Mouse (Mus musculus) brain, embryonic 18.5 days (tissue): ENCODE data around the gene Tsfm.
A peak's percentile ranks its signal among the peaks of the same experiment; 100 is the strongest.
"Not testable (repeated sequence)": the region's sequence is repeated elsewhere in the genome, so short reads cannot be mapped to it uniquely, and the experiment has no call there.

Experiments
- DNase-seq: peaks from one replicate; pipeline ENCODE4 v3.0.0-alpha.2; 2012; ENCODE audit warnings: low read depth, low spot score

Gene Tsfm

DNA sequence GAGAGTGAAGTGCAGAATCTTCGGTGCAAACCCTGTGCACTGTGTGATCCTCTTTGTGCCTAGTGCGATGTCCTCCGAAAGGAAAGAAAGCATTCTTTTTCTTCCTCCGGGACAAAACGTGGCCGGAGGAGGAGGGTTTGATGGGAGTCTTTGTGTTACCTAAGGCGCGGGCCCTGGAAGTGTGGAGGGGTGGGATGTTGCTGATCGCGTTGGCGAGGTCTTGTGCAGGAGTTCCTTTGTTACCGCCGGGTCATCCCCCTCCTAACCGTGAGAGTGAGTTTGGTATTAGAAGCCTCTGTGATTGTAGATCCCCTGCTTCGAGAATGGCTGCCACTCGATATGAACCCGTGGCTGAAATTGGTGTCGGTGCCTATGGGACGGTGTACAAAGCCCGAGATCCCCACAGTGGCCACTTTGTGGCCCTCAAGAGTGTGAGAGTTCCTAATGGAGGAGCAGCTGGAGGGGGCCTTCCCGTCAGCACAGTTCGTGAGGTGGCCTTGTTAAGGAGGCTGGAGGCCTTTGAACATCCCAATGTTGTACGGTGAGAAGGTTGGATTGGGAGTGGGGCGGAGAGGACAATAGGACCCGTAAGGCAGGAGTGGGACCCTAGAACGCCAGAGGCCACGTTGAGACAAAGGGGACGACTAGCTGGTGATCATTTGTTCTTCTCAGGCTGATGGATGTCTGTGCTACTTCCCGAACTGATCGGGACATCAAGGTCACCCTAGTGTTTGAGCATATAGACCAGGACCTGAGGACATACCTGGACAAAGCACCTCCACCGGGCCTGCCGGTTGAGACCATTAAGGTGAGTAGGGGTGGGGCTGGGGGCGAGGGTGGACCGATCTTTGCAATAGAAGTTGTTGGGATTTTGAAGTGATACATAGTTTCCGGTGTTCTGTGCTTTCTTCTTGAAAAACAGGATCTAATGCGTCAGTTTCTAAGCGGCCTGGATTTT, 33.6 kb upstream of the Tsfm start:
- no peak for DNase-seq

DNA sequence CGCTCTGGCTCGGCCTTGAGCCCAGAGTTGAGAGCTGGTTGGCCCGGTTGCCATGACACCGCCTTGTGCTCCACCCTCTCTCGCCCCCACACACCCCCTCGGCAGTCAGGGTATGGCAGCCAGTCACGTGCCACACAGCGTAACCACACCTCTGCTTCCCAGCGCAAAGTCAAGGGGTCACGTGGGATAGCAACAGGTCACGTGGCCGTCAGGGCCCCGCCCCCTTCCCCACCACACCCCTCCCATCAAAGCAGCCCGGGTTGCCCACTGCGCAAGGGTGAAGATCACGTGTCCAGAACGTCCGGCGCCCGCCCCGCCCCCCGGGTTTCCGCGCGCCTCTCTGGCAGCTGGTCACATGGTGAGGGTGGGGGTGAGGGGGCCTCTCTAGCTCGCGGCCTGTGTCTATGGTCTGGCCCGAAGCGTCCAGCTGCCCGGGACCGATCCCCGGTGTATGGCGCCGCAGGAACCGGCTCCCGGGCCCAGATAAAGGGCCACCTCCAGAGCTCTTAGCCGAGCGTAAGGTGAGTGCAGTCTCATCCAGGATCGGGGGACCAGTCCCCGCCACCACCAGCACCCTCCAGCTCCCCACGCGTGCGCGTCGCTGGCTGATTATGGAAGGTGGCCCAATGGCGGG, 32.7 kb upstream of the Tsfm start, which contains the start of gene Cdk4:
TSS of gene Cdk4 (plus strand) at position 296 of the 634 bp plus-strand sequence.
- peak; percentile 97 for DNase-seq

DNA sequence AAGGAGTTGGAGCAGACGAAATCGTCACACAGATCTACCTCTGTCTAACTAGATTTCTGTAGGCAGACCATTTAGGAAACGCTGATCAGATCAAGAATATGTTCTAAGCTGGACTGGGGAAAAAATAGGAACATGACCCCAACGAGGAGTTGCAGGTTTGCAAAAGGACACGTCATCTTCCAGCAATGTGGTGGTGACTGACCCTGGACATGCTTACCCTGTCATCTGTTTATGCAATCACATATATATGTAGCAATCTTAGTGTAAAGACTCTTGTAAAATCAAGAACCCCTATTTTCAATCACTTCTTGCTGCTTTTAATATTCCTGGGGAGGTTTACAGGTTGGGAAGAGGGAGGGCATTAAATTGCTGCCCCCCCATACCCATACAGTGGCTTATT, 31.9 kb upstream of the Tsfm start:
- no peak for DNase-seq

DNA sequence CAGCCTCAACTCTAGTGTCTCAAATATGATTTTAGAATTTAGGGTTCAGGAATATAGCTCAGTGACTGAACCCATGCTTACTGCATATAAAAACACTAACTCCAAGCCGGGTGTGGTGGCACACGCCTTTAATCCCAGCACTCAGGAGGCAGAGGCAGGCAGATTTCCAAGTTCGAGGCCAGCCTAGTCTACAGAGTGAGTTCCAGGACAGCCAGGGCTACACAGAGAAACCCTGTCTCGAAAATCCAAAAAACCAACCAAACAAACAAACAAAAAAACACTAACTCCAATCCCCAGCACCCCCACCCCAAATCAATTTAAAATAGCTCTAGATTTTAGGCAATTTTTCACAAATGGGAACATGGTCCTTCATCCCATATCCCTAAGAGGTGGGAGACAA, 31.5 kb upstream of the Tsfm start:
- DNase-seq = not testable (repeated sequence)

DNA sequence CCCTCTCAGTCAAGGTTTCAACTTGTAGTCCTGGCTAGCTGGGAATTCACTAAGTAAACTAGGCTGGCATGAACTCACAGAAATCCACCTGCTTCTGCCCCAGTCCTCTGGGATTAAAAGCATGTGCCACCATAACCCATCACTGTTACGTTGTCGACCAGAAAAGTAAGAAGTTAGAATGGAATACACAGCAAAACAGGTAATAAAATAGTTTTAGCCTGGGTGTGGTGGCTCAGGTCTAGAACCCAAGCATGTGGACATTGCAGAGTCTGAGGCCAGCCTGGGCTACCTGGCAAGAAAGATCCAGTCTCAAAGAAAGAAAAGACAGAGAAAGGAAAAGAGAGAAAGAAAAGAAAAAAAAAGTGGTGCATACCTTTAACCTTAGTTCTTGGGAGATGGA, 30.9 kb upstream of the Tsfm start:
- no peak for DNase-seq

DNA sequence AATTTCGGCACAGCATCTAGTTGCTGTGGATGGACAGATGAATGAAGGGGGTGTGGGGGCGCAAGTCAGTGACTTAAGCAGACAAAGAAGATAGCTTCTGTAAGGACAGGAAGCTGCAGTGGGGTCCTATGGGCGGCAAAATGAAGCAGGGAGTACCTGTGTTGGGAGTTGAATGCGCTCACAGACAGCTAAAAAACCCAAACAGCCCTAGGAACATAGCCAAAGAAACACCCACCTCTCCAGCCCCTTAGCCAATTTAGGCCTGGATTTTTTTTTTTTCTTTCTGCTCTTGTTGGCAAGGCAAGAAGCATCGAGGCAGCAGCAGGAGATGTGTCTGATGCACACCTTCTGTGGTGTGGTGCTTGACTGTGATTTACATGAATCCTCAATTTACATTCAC, 30.4 kb upstream of the Tsfm start:
- no peak for DNase-seq

DNA sequence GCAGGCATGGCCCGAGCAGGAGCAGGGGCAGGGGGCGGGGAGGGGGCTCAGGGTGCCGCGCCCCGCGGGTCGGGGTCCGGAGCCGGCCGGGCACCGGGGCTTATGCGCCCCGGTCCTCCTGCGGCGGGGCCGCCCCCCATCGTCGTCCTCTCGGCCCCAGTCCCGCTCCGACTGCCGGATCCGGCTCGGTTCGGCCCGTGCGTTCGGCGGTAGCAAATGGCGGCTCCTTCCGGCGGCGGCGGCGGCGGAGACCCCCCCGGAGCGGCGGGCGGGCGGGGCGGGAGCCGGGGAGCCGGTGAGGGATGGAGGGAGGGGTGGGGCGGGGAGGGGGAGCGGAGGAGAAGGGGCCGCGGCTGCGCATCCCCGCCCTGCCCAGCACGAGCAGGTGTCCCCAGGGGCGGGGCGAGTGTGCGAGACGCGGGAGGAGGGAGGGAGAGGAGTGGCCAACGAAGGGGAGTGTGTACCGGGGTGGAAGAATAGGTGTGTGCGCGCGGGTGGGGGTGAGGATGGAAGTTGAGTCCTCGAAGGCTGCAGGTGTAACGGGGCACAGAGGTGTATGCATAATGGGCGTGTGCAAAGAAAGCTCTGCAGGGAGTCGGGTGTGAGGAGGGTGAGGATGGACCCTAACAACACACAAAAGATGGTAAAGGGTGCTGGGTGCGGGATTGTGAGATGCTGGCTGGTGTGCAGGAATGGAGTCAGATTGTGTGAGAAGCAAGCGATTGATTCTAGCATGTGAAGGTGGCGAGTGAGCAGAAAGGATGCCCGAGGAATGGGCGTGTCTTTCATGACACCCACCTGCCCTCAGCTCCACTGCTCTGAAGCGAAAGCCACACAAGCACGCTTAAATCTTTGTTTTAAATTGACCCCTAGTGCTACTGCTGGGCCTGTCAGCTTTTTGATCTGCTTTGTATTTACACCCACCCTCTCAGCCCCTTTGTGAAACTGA, 29.6 kb upstream of the Tsfm start, which contains the start of gene March9:
TSS of gene March9 (minus strand) at position 217 of the 949 bp plus-strand sequence.
- DNase-seq = peak; percentile 86

DNA sequence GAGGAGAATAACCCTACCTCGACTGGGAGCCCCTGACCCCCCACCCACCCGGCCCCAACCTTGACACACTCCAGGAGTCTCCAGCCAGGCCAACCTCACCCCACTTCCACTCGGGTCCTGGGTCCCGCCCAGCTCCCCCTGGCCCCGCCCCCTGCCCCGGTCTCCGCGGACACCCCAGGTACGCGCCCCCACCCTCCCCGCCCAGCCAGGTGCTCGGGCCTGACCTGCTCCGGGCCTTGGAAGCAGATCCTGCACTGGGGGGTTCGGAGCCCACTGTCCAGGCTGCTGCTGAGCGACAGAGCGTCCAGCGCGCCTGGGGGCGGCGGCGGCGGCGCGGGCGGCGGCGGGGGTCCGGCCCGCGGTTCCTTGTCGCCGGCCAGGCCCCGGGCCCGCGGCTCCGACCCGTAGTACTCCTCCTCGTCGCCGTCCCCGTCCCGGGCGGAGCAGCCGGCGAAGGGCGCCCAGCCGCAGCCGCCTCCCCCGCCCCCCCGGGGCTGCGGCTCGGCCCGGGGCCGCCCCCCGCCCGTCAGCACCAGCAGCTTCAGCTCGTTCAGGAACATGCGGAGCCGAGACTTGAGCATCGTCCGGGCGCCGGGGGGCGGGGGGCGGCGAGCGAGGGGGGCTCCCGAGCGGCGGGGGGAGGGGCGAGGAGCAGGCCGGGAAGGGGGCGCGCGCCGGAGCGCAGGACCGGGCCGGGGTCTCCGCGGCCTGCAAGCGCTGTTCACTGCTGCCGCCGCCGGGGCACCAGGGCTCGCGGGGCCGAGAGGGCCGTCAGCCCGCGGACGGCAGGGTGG, 28.7 kb upstream of the Tsfm start:
- DNase-seq = no peak

DNA sequence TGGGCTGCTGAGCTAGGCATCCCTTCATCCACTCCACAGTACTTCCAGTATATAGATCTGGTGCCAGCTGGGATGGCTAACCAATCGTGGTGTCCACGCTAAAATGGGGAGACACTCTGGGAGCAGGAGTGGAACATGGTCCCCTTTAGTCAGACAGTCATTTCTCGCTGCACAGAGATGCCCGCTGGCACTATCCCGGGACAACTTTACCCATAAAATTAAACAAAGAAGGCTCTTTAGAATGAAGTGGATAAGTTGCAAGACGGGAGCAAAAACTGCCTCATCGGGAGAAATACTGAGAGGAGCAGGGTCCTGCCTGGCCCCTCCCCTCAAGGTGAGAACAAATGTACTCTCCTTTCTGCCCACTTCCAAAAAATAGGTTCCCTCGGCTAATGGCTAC, 28.1 kb upstream of the Tsfm start:
- DNase-seq = no peak

DNA sequence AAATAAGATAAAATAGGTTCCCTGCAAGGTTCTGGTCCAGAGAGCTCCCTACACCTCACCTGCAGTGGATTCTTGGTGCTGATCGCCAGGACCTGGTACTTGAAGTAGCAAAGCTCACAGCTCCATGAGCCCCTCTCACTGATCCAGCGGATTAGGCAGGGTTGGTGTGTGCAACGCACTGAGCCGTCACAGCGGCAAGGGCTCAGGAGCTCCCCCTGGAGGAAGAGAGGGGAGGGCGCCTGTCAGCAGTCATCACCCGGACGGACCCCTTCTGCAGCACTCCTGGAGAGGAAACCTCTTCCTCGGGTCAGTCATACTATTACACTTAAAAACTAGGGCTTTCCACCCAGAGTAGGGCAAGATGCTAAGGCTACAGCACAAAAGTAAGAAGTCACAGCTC, 27.5 kb upstream of the Tsfm start:
- DNase-seq = no peak

DNA sequence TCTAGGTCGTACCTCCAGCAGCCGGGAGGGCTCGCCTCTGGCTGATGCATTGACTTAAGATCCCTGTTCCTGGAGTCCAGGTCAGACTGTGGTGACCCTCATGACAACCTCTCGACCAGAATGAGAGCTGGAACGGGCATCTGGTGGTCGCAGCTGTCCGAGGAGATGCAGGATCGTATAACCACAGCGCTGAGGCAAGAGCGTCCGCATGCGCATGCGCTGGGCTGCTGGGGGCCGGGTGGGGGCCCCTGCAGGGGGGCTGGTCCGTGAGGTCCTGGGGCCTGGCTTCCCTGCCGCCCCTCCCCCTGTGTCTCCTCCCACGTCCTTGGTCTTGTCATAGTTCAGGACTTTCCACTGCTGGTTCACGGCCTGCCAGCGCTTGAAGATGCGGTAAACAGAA, 25.9 kb upstream of the Tsfm start:
- DNase-seq = no peak

DNA sequence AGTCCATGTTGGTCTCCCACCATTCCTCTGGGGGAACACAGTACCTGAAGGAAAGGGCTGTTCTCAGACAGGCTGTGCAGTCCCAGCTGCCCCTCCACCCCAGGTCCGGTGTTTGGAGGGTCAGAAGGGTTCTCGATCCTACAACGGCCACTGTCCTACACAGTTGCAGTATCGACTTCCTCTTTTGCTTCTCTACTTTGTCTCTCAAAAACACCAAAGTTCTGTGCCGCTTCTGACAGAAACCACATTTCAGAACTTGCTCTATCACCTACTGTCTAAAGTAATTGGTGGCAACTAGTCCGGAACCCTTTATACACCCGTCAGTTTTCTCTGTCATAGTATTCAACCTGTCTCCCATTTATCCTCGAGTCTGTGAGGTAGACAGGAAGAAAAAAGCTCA, 24.8 kb upstream of the Tsfm start:
- no peak for DNase-seq

DNA sequence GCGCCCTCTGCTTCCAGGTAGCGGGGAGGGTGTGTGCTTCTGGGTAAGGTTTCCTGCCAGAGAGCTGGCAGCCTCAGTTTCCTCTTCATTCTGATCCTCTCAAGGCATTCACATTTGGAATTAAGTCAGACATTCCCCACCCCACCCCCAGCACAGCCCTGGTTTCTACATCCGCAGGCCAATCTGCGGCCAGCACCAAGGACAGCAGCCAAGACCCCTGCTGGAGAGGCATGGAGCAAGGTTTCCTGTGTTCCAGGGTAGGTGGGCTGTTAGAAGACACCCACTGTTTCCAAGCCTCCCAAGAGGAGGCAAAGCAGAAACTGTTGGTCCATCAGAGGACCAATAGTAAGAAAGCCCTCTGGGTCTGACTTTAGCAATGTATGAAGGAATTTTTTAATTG, 24.0 kb upstream of the Tsfm start:
- DNase-seq = no peak

DNA sequence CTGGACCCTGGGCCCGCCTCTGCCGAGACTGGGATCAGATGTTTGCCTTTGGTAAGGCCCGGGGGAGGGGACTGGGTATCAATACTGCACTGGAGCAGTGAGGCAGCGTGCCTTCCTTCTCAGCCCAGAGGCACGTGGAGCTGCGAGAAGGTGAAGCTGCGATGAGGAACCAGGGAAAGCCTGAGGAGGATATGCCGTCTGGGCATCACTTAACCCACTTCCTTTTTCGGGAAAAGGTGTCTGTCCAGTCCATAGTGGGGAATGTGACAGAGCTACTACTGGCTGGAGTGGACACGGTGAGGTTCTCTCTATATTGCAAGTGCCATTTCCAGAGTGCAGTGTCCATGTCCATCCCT, 19.5 kb upstream of the Tsfm start:
- no peak for DNase-seq

DNA sequence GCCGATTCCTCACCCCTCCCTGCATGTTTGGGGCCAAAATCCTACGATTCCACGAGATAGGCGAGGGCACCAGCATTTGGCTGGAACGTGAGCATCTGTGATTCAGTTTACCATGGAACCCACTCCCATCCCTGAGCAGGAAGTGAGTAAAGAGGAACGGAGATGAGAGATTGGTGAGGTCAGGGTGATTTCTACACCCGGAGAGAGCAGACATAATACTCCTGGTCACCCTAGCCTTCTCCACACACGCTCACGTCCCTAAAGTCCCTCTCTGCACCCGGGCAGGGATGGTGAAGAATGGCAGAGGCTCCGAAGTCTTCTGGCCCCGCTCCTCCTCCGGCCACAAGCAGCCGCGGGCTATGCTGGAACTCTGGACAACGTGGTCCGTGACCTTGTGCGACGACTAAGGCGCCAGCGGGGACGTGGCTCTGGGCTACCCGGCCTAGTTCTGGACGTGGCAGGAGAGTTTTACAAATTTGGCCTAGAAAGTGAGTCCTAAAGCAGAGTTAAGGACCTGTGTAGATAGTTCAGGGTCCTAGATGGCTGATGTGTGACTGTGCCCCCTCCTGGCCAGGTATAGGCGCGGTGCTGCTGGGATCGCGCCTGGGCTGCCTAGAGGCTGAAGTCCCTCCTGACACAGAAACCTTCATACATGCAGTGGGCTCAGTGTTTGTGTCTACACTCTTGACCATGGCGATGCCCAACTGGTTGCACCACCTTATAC, 18.9 kb upstream of the Tsfm start:
- no peak for DNase-seq

DNA sequence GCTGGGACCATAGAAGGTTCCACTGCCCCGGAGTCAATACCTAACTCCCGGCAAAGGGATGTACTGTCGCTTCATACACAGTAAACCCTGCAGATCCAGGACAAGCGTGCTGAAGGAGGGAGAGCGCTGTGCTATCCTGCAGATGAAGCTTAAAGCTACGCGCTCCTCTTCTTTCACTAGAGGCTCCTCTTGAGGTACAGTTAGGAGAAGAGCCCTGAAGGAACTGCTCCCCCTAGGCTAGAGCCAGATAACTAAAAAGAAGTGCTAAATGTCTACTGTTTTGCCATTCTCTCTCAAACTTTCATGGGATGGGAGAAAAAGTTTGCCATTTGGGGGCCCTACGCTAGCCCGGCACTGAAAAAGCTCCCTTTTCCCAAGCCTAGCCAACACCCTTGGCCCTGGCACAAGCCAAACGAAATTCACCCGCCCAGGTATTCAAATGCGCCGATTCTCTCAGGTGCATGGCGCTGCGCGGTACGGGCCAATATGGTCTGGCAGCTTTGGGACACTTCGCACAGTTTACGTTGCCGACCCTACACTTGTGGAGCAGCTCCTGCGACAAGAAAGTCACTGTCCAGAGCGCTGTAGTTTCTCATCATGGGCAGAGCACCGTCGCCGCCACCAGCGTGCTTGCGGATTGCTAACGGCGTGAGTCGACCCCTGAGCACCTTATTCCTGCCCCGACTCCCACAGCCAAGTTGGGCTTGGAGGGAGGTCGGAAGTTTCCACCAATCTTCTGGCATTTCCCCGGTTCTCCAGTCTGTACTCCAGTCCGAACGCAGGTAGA, 18.2 kb upstream of the Tsfm start:
- DNase-seq = no peak

DNA sequence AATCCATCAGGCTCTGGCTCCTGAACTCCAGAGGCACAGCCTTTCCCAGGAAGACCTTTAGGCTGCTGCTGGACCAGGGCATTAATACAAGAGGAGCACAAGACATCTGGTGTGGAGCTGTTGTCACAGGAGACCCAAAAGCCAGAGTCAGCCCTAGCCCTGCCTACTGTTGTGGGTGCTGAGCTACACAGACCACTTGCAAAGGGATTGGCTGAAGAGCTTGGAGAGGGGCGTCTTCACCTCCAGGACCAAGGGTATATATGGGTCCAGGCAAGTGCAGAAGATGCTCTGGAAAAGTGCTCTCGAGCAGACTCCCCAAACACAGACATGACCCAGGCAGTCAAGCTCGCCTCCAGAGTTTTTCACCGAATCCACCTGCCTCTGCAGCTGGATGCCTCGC, 17.3 kb upstream of the Tsfm start, which contains the start of gene Cyp27b1:
TSS of gene Cyp27b1 (plus strand) at position 297 of the 400 bp plus-strand sequence.
- no peak for DNase-seq

DNA sequence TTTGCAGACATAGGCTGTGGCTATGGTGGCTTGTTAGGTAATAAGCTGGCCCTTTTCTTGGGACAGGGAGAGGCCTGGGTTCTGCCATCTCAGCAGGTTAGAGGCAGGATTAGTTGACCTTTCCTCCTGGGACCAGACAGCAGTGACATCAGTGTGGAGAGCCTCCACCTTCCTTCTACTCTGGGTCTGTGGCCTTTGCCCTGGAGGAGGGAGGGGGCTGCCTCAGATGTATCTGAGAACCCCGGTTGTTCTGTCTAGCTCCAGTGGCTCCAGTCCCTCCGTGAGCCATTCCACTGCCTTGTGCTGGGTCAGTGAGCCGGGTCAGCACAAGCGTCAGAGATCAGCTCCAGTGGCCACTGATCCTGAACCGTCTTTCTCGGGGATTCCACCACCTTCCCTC, 12.5 kb upstream of the Tsfm start:
- no peak for DNase-seq

DNA sequence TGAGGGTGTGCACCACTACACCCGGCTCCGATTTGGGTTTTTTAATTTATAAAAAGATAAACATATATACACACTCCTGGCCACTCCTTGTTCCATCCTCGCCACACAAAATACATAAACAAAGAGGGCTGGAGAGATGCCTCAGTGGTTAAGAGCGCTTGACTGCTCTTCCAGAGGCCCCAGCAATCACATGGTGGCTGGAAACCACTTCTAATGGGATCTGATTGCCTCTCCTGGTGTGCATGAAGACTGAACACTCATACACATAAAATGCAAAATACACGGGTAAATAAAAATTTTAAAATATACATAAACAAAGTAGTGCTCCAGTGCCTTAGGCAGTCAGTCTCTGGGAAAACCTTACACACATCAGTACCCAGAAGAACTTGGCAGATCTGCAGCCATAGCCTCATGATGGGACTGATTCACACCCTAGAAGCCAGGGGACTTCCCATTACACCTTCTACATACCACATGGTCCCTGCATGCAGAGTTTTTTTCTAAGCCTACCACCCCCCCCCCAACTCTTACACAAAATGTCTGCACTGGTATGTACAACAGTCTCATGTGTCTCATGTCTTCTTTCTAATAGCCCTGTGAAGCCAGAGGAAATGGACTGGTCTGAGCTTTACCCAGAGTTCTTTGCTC, 12.0 kb upstream of the Tsfm start:
- DNase-seq = no peak
